Mouse (Mus musculus): ENCODE results near the gene Ptrh2.
"Not testable (repeated sequence)": the region's sequence is repeated elsewhere in the genome, so short reads cannot be mapped to it uniquely, and the experiment has no call there.

Gene Ptrh2

DNA sequence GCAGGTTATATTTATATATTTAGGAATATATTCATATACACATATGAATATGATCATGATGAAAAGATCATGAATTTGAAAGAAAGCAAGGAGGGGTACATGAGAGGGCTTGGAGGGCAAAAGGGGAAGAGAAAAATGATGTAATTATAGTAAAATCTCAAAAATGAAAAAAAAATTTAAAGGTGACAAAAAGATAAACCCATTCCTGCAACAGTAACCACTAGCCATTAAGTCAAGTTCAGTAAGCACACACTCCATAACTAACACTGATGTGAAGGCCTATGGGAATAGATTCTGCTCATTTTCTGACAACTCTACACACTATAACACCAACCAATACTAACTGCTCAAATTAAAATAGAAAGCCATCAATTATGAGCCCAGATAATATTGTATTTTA is 41.8 kb downstream of the Ptrh2 start:
- no peak for DNase-seq (ENCODE audit: low read depth, low spot score)

DNA sequence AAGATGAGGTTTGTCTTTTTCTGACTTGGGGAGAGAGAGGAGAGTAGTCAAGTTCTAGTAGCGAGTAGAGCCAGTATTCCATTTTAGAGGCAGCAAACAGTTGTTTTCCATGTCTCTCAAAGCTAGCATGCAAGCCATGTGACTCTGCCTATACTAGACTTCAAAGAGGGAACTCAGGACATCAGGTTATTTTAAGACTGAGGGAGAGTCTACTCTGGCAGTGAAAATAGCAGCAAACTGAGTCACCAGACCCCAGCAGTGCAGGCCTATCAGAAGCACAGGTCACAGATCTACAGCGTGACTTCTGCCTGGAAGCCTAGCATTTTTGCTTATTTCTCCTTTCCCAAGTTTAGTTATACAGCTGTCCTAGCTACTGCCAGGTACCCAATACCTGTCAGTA is 47.7 kb downstream of the Ptrh2 start:
- no peak for DNase-seq (ENCODE audit: low read depth, low spot score)

DNA sequence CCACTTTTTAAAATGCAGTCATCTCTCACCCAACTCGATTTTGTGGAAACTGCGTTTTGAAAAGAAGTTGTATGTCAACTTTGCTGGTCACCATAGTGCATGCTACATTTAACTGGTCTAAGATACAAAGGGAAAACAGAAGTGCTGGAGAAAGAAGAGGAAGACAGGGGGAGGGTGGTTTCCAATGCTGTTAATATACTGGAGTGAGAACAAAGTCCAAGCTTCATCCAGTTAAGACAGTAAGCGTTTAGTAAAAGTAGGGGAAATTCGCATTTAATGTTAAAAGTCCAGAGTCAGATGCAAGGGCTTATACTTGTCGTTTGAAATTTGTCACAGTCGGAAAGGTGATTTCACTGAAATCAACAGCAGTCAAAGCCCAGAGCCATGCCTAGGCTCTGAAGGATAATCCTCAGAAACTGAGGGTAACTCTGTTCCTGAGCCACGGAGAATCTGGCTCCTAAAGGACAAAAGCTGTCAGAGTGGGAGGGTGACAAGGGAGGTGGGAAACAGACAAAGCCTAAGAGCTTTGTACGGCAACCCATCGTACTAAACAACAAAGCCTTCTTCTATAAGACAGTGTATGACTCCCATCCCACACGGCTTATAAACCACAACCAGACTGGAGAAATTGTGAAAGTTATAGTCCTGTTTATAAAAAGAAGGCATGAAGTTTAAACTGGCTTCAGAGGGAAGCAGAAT is 50.6 kb downstream of the Ptrh2 start:
- no peak for DNase-seq (ENCODE audit: low read depth, low spot score)

DNA sequence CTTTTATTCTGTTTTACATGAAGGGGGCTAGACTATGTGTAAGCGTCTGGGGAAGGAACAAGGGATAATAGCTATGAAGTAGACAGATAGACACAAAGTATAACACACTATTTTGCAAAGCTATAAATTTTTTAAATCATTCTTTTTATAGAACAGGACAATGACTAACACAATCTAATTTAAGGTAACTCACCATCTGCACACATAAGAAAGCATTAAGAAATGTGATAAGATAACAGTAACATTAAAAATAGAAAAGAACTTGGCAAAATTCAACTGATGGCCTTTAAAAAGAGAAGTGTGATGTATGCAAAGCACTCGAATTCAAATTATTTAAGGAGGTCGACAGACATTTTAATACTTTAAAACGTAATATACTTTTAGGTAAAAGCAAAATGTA is 51.2 kb downstream of the Ptrh2 start:
- no peak for DNase-seq (ENCODE audit: low read depth, low spot score)

DNA sequence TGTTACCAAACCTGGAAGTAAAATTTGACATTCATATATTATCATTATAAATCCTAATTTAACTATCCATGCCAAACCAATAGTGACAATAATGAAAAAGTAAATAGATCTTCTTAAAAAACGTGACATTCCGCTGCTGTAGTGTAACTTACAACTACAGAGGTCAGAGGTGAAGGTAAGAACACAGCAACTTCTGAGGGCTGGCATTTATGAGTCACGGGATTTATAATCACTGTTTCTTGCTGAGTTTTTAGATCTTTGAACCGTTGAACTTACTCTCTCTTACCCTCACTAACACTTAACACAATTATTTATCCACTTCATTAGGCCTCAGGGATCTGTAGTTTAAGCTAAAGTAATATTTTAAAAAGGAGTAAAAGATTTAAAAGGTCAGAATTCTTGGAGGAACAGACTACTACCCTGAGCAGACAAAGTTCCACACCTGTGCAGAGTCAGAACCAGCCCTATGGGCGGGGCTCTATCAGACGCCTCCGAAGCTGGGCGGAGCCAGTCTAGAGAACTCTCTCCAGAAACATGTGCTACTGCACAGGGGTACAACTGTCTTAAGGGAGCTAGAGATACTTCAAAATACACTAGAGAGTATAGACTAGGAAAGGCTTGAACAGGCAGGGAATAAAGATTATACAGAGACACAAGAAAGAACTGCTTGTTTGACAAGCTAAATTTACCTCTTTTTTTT is 53.7 kb downstream of the Ptrh2 start:
- no peak for DNase-seq (ENCODE audit: low read depth, low spot score)

DNA sequence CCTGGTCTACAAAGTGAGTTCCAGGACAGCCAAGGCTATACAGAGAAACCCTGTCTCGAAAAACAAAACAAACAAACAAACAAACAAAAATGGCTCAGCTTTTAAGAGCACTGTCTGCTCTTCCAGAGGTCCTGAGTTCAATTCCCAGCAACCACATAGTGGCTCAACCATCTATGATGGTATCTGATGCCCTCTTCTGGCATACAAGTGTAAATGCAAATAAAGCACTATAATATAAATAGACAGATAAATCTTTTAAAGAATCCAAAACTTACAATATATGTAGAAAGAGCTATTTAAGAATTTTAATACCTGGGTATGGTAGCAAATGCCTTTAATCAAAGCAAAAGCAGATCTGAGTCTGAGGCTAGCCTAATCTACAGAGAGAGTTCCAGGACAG is 54.5 kb downstream of the Ptrh2 start:
- not testable (repeated sequence) for DNase-seq (ENCODE audit: low read depth, low spot score)

DNA sequence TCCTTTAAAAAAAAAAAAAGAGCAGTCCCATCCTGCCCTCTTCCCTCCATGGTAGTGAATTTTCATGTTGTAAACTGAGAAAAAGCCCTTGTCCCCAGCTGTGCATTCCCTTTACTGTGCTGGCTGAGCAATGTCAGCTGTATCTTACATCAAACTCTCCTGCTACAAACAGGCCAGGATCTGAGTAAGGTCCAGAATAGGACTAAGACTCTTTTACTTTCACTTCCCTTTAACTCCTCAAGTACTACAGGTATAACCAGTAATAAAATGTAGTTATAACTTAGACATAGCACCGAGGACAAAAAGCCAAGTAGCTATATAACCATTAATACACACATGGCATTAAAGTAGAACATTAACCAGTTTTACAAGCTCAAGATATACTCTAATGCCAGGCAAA is 55.2 kb downstream of the Ptrh2 start:
- no peak for DNase-seq (ENCODE audit: low read depth, low spot score)

DNA sequence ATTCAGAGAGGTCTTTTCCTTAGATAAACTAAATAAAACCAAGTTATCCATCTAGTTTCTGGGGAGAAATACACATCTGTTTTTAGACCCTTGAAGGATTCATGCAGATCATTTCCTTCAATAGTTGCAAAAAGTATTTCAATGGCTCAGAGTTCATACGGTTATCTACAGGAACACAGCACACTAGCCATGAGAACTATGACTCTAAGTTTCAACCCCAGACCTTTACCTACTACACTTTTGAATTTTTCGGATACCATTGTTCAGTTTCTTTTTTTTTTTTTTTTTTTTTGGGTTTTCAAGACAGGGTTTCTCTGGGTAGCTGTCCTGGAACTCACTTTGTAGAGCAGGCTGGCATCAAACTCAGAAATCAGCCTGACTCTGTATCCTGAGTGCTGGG is 55.7 kb downstream of the Ptrh2 start:
- DNase-seq (ENCODE audit: low read depth, low spot score), result no peak

DNA sequence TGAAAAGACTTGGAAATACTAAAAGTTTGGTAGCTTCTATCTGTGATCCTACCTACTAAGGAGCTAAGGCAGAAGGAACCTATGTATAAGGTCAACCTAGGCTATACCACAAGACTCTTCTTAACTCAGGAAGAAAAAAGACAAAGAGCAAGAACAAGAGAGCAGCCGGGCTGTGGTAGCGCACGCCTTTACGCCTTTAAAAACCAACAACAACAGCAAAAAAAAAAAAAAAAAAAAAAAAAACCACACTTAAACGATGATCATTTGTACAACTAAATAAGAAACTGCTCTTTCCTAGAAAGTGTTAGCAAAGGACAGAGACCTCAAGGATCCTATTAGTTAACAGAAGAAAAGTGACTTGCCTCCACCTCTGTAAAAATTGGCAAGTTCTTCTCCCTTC is 57.7 kb downstream of the Ptrh2 start:
- DNase-seq (ENCODE audit: low read depth, low spot score), result no peak
